Mouse (Mus musculus) ES-CJ7 (cell line): Measurements from ENCODE around the gene Kifc5b.
"Not testable (repeated sequence)": the region's sequence is repeated elsewhere in the genome, so short reads cannot be mapped to it uniquely, and the experiment has no call there.

Experiments
- DNase-seq: peaks from one replicate; pipeline ENCODE4 v3.0.0; 2011; ENCODE audit warnings: low read depth, low spot score

Kifc5b gene

GRCm38 (mm10) chr17:26918343-26918742 lies 1.5 kb downstream of the Kifc5b start:
- DNase-seq, result no peak

GRCm38 (mm10) chr17:26919516-26919915 lies 2.6 kb downstream of the Kifc5b start:
- DNase-seq, result not testable (repeated sequence)

GRCm38 (mm10) chr17:26922368-26922767 lies 5.5 kb downstream of the Kifc5b start:
- DNase-seq, result not testable (repeated sequence)

GRCm38 (mm10) chr17:26925414-26925813 lies 8.5 kb downstream of the Kifc5b start:
- not testable (repeated sequence) for DNase-seq

GRCm38 (mm10) chr17:26931795-26932194 lies 14.9 kb downstream of the Kifc5b start:
- peak; percentile 62 for DNase-seq

- peak; percentile 95 for DNase-seq
These were observed 16.0 kb downstream of the Kifc5b start, which contains the start of gene Phf1 for GRCm38 (mm10) chr17:26932839-26933398. Gene Phf1, plus strand, starts transcription at chr17:26933052.

- no peak for DNase-seq
These were observed 16.5 kb downstream of the Kifc5b start for GRCm38 (mm10) chr17:26933419-26933818.

- no peak for DNase-seq
These were observed 17.3 kb downstream of the Kifc5b start for GRCm38 (mm10) chr17:26933885-26934827.

- DNase-seq, result no peak
These were observed 18.1 kb downstream of the Kifc5b start for GRCm38 (mm10) chr17:26935027-26935426.

- no peak for DNase-seq
These were observed 19.6 kb downstream of the Kifc5b start for GRCm38 (mm10) chr17:26936453-26936852.

GRCm38 (mm10) chr17:26936921-26937695 lies 20.2 kb downstream of the Kifc5b start:
- DNase-seq, result no peak

GRCm38 (mm10) chr17:26937883-26938695 lies 21.2 kb downstream of the Kifc5b start:
- no peak for DNase-seq

GRCm38 (mm10) chr17:26938731-26939130 lies 21.8 kb downstream of the Kifc5b start:
- DNase-seq, result no peak

- DNase-seq, result peak; percentile 99
These were observed 22.5 kb downstream of the Kifc5b start, which contains the start of gene Cuta for GRCm38 (mm10) chr17:26939178-26939972. Gene Cuta, minus strand, starts transcription at chr17:26939569.

- DNase-seq, result no peak
These were observed 23.0 kb downstream of the Kifc5b start for GRCm38 (mm10) chr17:26939973-26940300.

- no peak for DNase-seq
These were observed 24.3 kb downstream of the Kifc5b start, which contains the start of gene Syngap1 for GRCm38 (mm10) chr17:26941031-26941789. Gene Syngap1, plus strand, starts transcription at chr17:26941253.

- no peak for DNase-seq
These were observed 25.1 kb downstream of the Kifc5b start for GRCm38 (mm10) chr17:26941841-26942570.

GRCm38 (mm10) chr17:26945824-26946495 lies 29.1 kb downstream of the Kifc5b start:
- no peak for DNase-seq
